Mouse (Mus musculus) C2C12 (cell line): Measurements from ENCODE around the gene Lcmt1. TPM values are rescaled to one million over a fixed set of nuclear protein-coding genes. Genes with fewer than 3 reads are reported as not detected.
A peak's percentile ranks its signal among the peaks of the same experiment; 100 is the strongest.

ENCODE experiments used
- H3K27me3 ChIP-seq: one replicate; pipeline ENCODE4 v1.6.1; 2011; ENCODE audit not compliant: control insufficient read depth, insufficient read depth, insufficient read length
- H3K36me3 ChIP-seq: one replicate; pipeline ENCODE4 v1.6.1; 2011; ENCODE audit not compliant: control insufficient read depth, insufficient read depth
- H3K4me3 ChIP-seq: one replicate; pipeline ENCODE4 v1.5.1; 2011; ENCODE audit warnings: mild to moderate bottlenecking, control low read depth; ENCODE audit not compliant: poor library complexity, insufficient read depth, severe bottlenecking
- H3K79me2 ChIP-seq: one replicate; pipeline ENCODE4 v1.6.1; 2011; ENCODE audit not compliant: control insufficient read depth, insufficient read depth
- H3K79me3 ChIP-seq: one replicate; pipeline ENCODE4 v1.6.1; 2011; ENCODE audit warnings: low read depth, control low read depth
- H3ac ChIP-seq: one replicate; pipeline ENCODE3; 2011; ENCODE audit warnings: low read depth; ENCODE audit not compliant: control insufficient read depth, insufficient read length
- CEBPB ChIP-seq: IDR thresholded peaks from one replicate; pipeline ENCODE4 v1.6.1; 2011; ENCODE audit warnings: low read depth, mild to moderate bottlenecking, control low read depth, moderate library complexity
- CTCF ChIP-seq: IDR thresholded peaks from one replicate; pipeline ENCODE4 v1.5.1; 2011; ENCODE audit not compliant: control insufficient read depth, insufficient read depth, insufficient read length
- FOSL1 ChIP-seq: IDR thresholded peaks from one replicate; pipeline ENCODE4 v1.8.0; 2011; ENCODE audit warnings: mild to moderate bottlenecking, low read length; ENCODE audit not compliant: poor library complexity, insufficient read depth, severe bottlenecking
- MAX ChIP-seq: IDR thresholded peaks from one replicate; pipeline ENCODE4 v1.6.1; 2011; ENCODE audit warnings: mild to moderate bottlenecking, control low read depth
- MYOD1 ChIP-seq: IDR thresholded peaks from one replicate; pipeline ENCODE4 v1.6.1; 2011; ENCODE audit warnings: low read depth; ENCODE audit not compliant: control insufficient read depth, insufficient read length
- MYOG ChIP-seq: IDR thresholded peaks from one replicate; pipeline ENCODE4 v1.6.1; 2011; ENCODE audit not compliant: control insufficient read depth, insufficient read length; ENCODE audit errors: extremely low read depth
- USF1 ChIP-seq: IDR thresholded peaks from one replicate; pipeline ENCODE4 v1.6.1; 2011; ENCODE audit warnings: low read depth, mild to moderate bottlenecking, control low read depth, moderate library complexity
- polyA plus RNA-seq: library from polyadenylated mRNA; unstranded; fragments of >200 nt; fragmentation: generic; extraction: Trizol; gene quantifications from one replicate; pipeline ENCODE4 v1.2.1, GENCODE M21; 2012; ENCODE audit warnings: missing spikeins

The Lcmt1 gene
- polyA plus RNA-seq, 1 experiment, result 29.5 TPM

DNA sequence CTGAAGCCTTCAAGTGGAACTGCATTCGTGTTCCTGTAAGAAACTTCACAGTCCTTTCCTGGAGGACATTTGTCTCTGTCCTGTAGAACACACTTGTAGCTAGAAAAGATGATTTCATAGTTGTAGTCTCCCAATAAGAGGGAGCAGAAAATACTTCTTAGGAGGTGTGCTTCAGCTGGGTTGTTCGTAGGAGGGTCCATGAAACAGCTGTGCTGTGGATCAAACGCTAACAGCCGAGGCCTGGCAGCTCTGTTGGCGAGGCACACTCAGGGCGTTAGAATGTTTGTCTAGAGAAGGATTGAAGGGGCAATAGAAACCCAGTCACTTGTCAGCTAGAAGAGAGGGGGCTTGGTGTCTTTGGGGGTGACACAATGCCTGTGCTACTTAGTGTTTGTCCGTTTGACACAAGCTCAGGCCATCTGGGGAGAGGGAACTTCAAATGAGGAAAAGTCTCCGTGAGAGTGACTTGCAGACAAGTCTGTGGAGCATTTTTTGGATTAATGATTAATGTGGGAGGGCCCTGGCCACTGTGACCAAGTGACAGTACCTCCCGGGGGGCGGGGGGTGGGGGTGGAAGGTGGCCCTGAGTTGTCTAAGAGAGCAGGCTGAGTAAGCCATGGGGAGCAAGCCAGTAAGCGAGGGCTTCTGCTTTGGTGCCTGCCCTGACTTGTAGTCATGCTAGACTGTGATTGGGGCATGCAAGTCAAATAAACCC is 16.3 kb downstream of the Lcmt1 start:
- H3ac ChIP-seq, result no peak overlapping the region
- H3K79me3 ChIP-seq, result peaks cover 3% of the 10 kb centered on the region
- no peaks in the 10 kb centered on the region for H3K79me2 ChIP-seq
- TF ChIP-seq USF1 (no peak), CEBPB (no peak), FOSL1 (no peak), MAX (no peak), MYOG (no peak), MYOD1 (no peak), CTCF (no peak)
- H3K27me3 ChIP-seq, result no peaks in the 10 kb centered on the region
- no peaks in the 10 kb centered on the region for H3K36me3 ChIP-seq
- no peak overlapping the region for H3K4me3 ChIP-seq

DNA sequence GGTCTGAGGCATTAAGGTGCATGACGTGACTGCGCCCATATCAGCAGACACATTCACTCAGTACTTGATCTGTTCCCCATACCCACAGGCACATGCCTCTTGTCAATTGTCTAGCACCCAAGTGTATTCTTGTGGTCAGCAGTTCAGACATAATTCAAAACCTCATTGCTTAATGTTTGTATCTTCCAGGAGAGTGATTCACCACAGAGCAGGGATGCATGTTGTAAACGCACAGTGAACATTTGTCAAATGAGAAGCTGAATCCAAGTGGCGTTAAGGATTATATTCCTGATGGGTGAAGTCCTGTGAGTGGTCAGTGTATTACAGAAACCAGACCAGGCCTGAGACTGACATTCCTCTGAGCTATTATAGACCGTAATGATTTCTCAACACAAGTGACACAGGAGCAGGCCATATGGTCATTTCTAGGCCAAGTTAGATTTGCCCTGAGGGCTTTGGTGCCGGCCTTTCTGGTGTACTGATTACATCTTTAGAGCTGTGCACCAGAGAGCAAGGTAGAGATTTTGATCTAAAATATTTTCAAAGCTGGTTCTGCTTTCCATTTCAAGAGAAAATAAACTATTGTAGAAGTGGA is 20.2 kb downstream of the Lcmt1 start:
- Histone ChIP-seq H3K4me3 (no peak overlapping the region), H3K36me3 (no peaks in the 10 kb centered on the region), H3K79me3 (no peaks in the 10 kb centered on the region), H3K27me3 (no peaks in the 10 kb centered on the region), H3ac (no peak overlapping the region), H3K79me2 (no peaks in the 10 kb centered on the region)
- TF ChIP-seq CEBPB, result peak; percentile 45
- TF ChIP-seq FOSL1, result no peak

DNA sequence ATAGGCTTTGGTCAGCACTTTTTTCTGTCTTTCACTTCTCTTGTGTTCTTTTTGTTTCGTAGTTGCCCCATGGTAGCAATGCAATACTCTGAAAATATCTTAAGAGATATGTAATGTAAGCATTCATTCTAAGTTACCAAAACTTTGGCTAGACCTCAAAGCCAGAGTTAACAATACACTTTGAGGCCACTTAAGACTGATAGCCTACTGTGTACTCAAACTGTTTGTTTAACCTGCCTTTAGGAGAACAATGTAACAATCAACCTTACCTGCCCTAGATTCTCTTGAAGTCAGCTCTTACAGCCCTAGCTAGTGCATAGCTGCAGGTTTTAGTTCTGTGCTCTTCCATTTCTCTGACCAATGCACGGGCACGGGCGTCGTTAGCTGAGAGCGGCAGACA is 24.7 kb downstream of the Lcmt1 start:
- Histone ChIP-seq H3K4me3 (no peak overlapping the region), H3K79me3 (no peaks in the 10 kb centered on the region), H3ac (no peak overlapping the region), H3K36me3 (no peaks in the 10 kb centered on the region), H3K79me2 (no peaks in the 10 kb centered on the region), H3K27me3 (no peaks in the 10 kb centered on the region)
- TF ChIP-seq CEBPB (no peak), MYOG (no peak)

DNA sequence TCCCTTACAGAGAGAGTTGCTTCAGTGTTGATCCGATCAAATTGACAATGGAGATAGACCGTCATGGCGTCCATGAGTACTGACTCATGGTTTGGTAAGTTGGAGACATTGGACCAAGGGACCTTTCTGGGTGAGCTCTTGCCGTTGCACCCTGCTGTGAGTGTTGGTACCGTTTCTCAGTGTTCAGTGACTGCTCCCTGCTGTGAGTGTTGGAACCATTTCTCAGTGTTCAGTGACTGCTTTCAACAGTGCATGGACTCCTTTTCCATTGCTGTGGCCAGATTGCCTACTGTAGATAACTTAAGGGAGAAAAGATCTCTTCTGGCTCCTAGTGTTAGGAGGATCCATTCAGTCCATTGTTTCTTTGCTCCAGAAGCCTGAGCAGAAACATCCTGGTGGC is 27.3 kb downstream of the Lcmt1 start:
- H3K79me2 ChIP-seq, result no peaks in the 10 kb centered on the region
- peaks cover 4% of the 10 kb centered on the region for H3K36me3 ChIP-seq
- no peak for TF ChIP-seq MAX
- no peak for TF ChIP-seq USF1
- TF ChIP-seq FOSL1, result no peak
- TF ChIP-seq MYOG, result no peak
- TF ChIP-seq CEBPB, result no peak
- TF ChIP-seq MYOD1, result no peak
- TF ChIP-seq CTCF, result no peak
- no peak overlapping the region for H3K4me3 ChIP-seq
- no peaks in the 10 kb centered on the region for H3K27me3 ChIP-seq
- H3ac ChIP-seq, result no peak overlapping the region
- H3K79me3 ChIP-seq, result no peaks in the 10 kb centered on the region

DNA sequence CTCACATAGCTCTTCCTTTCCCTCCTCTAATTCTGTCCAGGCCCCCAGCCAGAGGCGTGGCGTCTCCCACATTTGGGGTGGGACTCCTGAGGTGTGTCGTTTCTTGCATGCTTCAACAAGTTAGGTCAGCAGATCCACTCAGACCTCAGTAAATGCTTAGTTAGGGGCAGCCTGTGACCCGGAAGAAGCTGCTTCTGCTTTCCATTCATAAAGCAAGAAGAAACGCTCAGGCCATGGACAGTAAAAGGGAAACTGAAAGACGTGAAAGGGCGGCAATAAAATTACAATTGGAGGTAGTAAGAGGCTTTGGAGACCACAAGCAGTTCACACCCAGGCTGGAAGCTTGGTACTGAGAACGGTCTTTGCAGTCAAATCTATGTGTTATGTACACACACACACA is 27.8 kb downstream of the Lcmt1 start:
- Histone ChIP-seq H3K36me3 (peaks cover 4% of the 10 kb centered on the region), H3K27me3 (no peaks in the 10 kb centered on the region), H3K4me3 (no peak overlapping the region), H3K79me2 (no peaks in the 10 kb centered on the region), H3ac (no peak overlapping the region), H3K79me3 (no peaks in the 10 kb centered on the region)
- TF ChIP-seq USF1, result no peak
- no peak for TF ChIP-seq MYOD1
- no peak for TF ChIP-seq CEBPB
- TF ChIP-seq MAX, result no peak
- no peak for TF ChIP-seq FOSL1
- TF ChIP-seq CTCF, result no peak
- TF ChIP-seq MYOG, result no peak

DNA sequence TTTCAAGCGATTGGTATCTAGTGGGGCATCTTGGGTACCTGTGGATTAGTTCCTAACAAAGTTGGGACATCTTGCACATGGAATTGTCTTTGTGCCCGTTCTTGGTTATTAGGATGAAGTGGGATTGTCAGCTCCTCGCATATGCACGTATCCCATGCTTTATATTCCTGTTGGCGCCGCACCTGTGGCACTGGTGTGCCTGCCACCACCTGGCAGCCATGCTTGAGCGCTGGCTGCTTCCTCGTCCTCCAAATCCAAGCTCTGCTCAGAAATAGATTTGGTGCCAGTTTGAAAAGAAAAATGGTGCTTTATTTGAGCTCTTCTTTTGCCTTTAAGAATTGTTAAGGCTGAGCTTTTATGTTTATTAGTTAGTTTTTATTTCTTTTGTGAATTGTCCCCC is 28.3 kb downstream of the Lcmt1 start:
- Histone ChIP-seq H3K79me2 (no peaks in the 10 kb centered on the region), H3K4me3 (no peak overlapping the region), H3ac (no peak overlapping the region), H3K79me3 (no peaks in the 10 kb centered on the region), H3K36me3 (peaks cover 4% of the 10 kb centered on the region), H3K27me3 (no peaks in the 10 kb centered on the region)
- TF ChIP-seq CEBPB (no peak), MYOD1 (no peak), MAX (no peak), MYOG (no peak), FOSL1 (no peak), USF1 (no peak), CTCF (no peak)
